ENCODE assay signal across 23 mouse cellular contexts in the genomic region with DNA sequence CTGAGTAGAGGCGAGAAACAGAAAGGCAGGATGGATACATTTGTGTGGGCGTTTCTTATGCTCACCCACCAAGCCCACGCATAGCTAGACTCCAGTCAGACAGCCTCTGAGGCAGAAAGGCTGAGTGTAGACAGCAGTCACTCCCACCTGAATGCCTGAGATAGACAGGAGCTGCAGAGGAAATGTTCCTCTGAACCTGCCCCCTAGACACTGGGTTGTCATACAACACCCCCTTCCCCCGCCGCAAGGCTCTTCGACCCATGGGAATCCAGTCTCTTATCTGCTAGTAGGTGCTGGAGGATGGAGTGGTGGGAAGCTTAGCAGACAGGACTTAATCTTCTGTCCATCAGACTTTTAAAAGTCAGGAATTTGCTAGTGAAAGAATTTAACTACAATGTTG.
DNase-seq lines count a peak whose midpoint lies in the region; ATAC-seq and TF ChIP-seq lines count a peak whose summit lies in the region.
"Had no signal": no experiment of that assay in that cellular context is flagged by ENCODE, and none has a peak within 500 bp of the region (broad histone marks: within the 10 kb centered on the region; RNA-seq: fewer than 3 reads in every experiment).

No protein-coding gene starts in this region.

- peak; percentile 79 for DNase-seq in heart, adult 11 months
- DNase-seq in heart, adult 8-10 months (ENCODE audit: low spot score): no peak
- no peak for DNase-seq in heart, postnatal 0 days (ENCODE audit: low spot score)
- DNase-seq in heart, postnatal 10 days: no peak
- DNase-seq in yolk sac, embryonic 10.5 days (ENCODE audit: low spot score): peak; percentile 49
- DNase-seq in MN1 (ENCODE audit: low spot score): no peak
- DNase-seq: adrenal gland, postnatal 36 days; cerebellum, adult 9-11 months; embryo, embryonic 11 days; gastrocnemius, postnatal 25 days; kidney, postnatal 10 days; right cerebral cortex, adult 18-20 months; thymus, adult 18-20 months had no signal

- H3K9me3 ChIP-seq in heart, postnatal 0 days (replicated peaks; ENCODE audit: control insufficient read depth, low read length): no peaks in the 10 kb centered on the region
- no peaks in the 10 kb centered on the region for H3K9me3 ChIP-seq in neural tube, embryonic 13.5 days
- H3K9me3 ChIP-seq in neural tube, embryonic 15.5 days (replicated peaks): no peaks in the 10 kb centered on the region
- H3K9me3 ChIP-seq: forebrain, embryonic 12.5 days; hindbrain, embryonic 12.5 days; intestine, embryonic 15.5 days; lung, embryonic 15.5 days; midbrain, embryonic 12.5 days had no signal

- H3K9ac ChIP-seq in heart, postnatal 0 days (replicated peaks; ENCODE audit: low read depth, low read length): no peak overlapping the region
- no peak overlapping the region for H3K9ac ChIP-seq in neural tube, embryonic 13.5 days
- H3K9ac ChIP-seq in neural tube, embryonic 15.5 days (replicated peaks): no peak overlapping the region
- H3K9ac ChIP-seq: forebrain, embryonic 12.5 days; hindbrain, embryonic 12.5 days; intestine, embryonic 15.5 days; lung, embryonic 15.5 days; midbrain, embryonic 12.5 days had no signal

- H3K27ac ChIP-seq in heart, postnatal 0 days (ENCODE audit: low read depth): peak overlapping the region; percentile 56
- H3K27ac ChIP-seq in neural tube, embryonic 13.5 days (replicated peaks): peak overlapping the region; percentile 35; the same call in 1 of the 2 replicates
- H3K27ac ChIP-seq in neural tube, embryonic 15.5 days (replicated peaks): no peak overlapping the region
- H3K27ac ChIP-seq: forebrain, embryonic 12.5 days; hindbrain, embryonic 12.5 days; intestine, embryonic 15.5 days; lung, embryonic 15.5 days; macrophage; midbrain, embryonic 12.5 days had no signal

- peaks cover 47% of the 10 kb centered on the region for H3K36me3 ChIP-seq in heart, postnatal 0 days (replicated peaks; ENCODE audit: control insufficient read depth, insufficient read depth, low read length)
- peaks cover 7% of the 10 kb centered on the region for H3K36me3 ChIP-seq in neural tube, embryonic 13.5 days
- H3K36me3 ChIP-seq in neural tube, embryonic 15.5 days: no peaks in the 10 kb centered on the region; the same call in 1 of the 2 replicates
- H3K36me3 ChIP-seq: forebrain, embryonic 12.5 days; hindbrain, embryonic 12.5 days; intestine, embryonic 15.5 days; midbrain, embryonic 12.5 days had no signal

- no peak; the same call in 1 of the 2 replicates for ATAC-seq in heart, postnatal 0 days (ENCODE audit: insufficient read depth, low read depth)
- no peak for ATAC-seq in neural tube, embryonic 13.5 days (ENCODE audit: low read depth)
- ATAC-seq in neural tube, embryonic 15.5 days (ENCODE audit: low FRiP score): no peak
- ATAC-seq: intestine, embryonic 15.5 days had no signal

- intact Hi-C loops in heart, postnatal 10 days (cut with DNase I): no loop called here

- TF ChIP-seq EP300 in heart, postnatal 0 days (IDR thresholded peaks at IDR 0.05; ENCODE audit: low read depth): no peak

- TF ChIP-seq CTCF in heart, postnatal 0 days (IDR thresholded peaks at IDR 0.05; ENCODE audit: low read depth): no peak

- no peak overlapping the region for H3K4me3 ChIP-seq in heart, postnatal 0 days (ENCODE audit: low read depth, low read length)
- H3K4me3 ChIP-seq in neural tube, embryonic 13.5 days: no peak overlapping the region
- H3K4me3 ChIP-seq in neural tube, embryonic 15.5 days (replicated peaks): no peak overlapping the region
- H3K4me3 ChIP-seq: forebrain, embryonic 12.5 days; hindbrain, embryonic 12.5 days; intestine, embryonic 15.5 days; lung, embryonic 15.5 days; midbrain, embryonic 12.5 days; myocyte had no signal

- H3K4me1 ChIP-seq in heart, postnatal 0 days (ENCODE audit: control insufficient read depth, insufficient read depth): peaks cover 22% of the 10 kb centered on the region
- H3K4me1 ChIP-seq in neural tube, embryonic 13.5 days (replicated peaks): peaks cover 15% of the 10 kb centered on the region
- H3K4me1 ChIP-seq in neural tube, embryonic 15.5 days: peaks cover 23% of the 10 kb centered on the region
- H3K4me1 ChIP-seq: forebrain, embryonic 12.5 days; hindbrain, embryonic 12.5 days; intestine, embryonic 15.5 days; midbrain, embryonic 12.5 days had no signal

- no peaks in the 10 kb centered on the region for H3K27me3 ChIP-seq in heart, postnatal 0 days (ENCODE audit: control insufficient read depth, insufficient read depth, low read length)
- no peaks in the 10 kb centered on the region for H3K27me3 ChIP-seq in neural tube, embryonic 13.5 days
- no peaks in the 10 kb centered on the region for H3K27me3 ChIP-seq in neural tube, embryonic 15.5 days (replicated peaks)
- H3K27me3 ChIP-seq: CH12.LX; forebrain, embryonic 12.5 days; hindbrain, embryonic 12.5 days; intestine, embryonic 15.5 days; lung, embryonic 15.5 days; midbrain, embryonic 12.5 days had no signal

- 28% methylated on average over 6 of the region's 6 CpGs for WGBS in heart, postnatal 0 days
- 85% methylated on average over 6 of the region's 6 CpGs for WGBS in neural tube, embryonic 13.5 days
- WGBS in neural tube, embryonic 15.5 days: 80% methylated on average over 6 of the region's 6 CpGs

- H3K4me2 ChIP-seq in heart, postnatal 0 days (ENCODE audit: low read depth, low read length): no peak overlapping the region
- H3K4me2 ChIP-seq in neural tube, embryonic 13.5 days: no peak overlapping the region
- no peak overlapping the region for H3K4me2 ChIP-seq in neural tube, embryonic 15.5 days
- H3K4me2 ChIP-seq: forebrain, embryonic 12.5 days; hindbrain, embryonic 12.5 days; intestine, embryonic 15.5 days; lung, embryonic 15.5 days; midbrain, embryonic 12.5 days had no signal

Comparison
In these comparisons a context has a peak if more than half of its experiments do, and no peak if none do; other contexts are left out.
1. DNase-seq: peak in heart, adult 11 months (single experiment) and yolk sac, embryonic 10.5 days (single experiment); none in heart, adult 8-10 months (single experiment), heart, postnatal 0 days (single experiment), heart, postnatal 10 days (0 of 2) and MN1 (single experiment).